Mouse (Mus musculus) ovary, postnatal 10 days (tissue): ENCODE measurements around the gene Dhrs9.
"Not testable (repeated sequence)": the region's sequence is repeated elsewhere in the genome, so short reads cannot be mapped to it uniquely, and the experiment has no call there.

ENCODE experiments used
- DNase-seq: peaks from one replicate; pipeline ENCODE4 v3.0.0; 2022; ENCODE audit warnings: low spot score

Dhrs9 gene

DNA sequence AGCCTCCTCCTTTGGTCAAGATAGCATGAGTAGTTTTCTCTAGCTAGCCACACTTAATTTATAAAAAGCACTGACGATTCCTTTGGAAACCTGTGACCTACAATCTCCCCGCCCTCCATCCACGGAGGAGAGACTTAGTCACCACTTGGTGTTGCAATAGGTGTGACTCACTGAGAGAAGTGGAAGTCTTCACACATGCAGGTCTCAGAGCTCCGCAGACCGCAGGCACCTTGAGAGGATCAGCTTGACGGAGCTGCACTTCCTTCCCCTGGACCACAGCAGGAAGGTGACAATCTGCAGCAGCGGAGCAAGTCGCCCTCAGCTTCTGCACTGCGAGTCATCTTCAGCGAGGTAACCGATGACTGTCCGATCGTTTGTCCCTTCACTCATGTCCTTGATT lies at the start of gene Dhrs9:
TSS of gene Dhrs9 (plus strand) at position 165 of the 400 bp plus-strand sequence.
- no peak for DNase-seq

DNA sequence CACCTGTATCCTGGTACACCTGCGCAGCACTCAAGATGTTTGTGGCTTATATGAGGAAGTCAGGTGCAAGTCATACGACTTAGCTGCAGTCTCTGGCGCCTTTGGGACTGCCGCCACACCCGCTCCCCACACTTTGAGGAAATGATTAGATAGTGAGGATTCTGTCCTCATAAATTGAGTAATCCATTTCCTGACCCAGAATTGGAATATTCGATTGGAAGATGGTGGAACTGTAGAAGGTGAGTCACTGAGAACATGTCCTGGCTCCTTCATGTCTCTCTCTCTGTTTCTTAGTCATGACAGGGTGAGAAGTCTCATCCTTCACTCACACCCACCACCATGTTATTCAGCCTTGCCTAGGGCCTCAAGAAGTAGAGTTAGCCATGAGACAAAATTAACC lies 48.7 kb upstream of the Dhrs9 start:
- not testable (repeated sequence) for DNase-seq

DNA sequence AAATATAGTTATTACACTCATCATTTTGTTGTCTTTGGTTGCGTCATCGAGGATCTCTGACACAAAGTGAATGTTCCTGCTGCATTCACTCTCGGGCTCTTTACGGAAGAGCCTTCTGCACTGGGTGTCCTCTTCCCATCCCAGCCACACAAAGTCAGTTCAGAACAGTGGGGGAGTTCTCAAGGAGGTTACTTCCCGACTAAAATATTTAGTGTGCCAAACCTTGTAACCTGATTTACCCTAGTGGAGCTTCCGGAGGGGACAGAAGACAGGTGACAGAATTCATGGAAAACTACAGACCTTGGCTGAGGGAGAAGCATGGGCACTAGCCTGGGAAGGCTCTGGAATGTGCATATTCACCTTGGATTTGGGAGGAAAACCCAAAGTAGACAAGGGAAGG lies 38.7 kb upstream of the Dhrs9 start:
- DNase-seq = no peak

DNA sequence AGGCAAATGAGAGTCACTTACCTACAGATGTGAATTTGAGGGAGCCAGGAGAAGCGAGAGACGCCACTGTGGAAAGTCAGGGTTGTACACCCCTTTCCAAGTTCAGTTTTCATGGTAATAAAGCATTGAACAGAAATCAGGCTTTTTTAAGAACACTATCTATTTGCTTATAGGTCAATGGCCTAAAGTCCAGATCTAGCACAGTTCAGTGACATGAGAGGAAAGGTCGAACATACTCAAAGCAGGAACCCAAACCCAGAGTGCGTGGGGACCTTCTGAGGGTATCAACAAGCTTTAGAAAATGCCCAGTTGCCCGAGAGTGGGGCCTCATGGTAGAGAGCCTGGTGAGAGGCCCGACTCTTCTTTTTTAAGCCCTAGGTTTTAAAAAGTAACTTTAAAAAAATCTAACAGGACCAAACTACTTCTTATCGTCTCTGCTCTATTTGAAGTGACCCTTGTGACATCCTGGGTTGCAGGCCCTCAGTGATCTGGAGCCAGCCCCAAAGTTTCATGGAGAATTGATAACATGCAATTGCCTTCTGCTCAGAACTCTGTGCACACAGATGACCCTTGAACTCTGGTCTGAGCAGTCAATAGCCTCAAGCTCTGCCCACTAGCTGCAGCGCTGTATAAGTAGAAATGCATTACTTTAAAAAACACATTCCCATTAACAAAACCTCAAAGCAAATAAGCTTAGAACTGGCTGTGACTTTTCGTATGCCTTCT lies 37.6 kb upstream of the Dhrs9 start, which contains the start of gene Abcb11:
TSS of gene Abcb11 (minus strand) at position 121 of the 726 bp plus-strand sequence.
- DNase-seq = no peak

DNA sequence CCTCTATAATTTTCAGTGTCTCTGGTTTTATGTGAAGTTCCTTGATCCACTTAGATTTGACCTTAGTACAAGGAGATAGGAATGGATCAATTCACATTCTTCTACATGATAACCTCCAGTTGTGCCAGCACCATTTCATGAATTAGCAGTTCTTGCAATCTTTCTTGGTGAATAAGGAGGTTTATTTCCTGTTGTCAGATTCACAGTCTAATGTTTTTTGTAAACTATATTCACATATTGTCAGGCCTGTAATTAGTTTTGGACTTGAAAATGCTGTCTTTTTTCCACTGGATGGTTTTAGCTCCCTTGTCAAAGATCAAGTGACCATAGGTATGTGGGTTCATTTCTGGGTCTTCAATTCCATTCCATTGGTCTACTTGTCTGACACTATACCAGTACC lies 24.8 kb upstream of the Dhrs9 start:
- not testable (repeated sequence) for DNase-seq

DNA sequence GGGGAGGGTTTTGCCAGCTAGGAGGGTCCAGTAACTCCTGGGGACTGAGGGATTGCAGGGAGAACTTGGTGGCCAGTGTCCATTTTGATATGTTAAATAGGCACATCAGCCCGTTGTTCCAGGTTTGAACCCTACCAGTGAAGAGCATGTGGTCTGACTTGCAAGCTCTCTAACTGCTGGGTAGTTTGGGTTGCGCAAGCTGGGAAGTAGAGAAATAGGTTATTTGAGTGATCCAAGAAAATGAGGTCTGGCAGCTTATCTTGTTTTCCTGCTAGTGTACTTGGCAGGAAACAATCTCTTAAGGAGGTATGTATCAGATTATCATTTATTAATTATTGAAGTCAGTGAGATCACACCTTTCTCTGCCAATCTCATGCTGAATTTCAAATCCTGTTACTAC lies 15.4 kb upstream of the Dhrs9 start:
- DNase-seq = no peak

DNA sequence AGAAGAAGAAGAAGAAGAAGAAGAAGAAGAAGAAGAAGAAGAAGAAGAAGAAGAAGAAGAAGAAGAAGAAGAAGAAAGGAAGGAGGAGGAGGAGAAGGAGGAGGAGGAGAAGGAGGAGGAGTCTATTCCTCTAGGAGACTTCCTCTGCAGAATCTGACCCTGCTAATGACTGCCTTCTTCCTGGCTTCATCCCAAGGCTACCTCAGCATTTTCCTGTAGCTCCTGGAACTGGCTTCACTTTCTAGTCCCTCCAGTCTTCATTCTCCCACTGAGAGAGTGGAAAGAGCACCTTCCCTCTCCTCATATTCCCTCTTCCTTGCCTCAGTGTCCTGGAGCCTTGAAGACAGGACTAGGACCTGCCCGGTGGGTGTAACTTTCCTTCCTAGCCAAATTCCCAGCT lies 15.0 kb upstream of the Dhrs9 start:
- DNase-seq = no peak

DNA sequence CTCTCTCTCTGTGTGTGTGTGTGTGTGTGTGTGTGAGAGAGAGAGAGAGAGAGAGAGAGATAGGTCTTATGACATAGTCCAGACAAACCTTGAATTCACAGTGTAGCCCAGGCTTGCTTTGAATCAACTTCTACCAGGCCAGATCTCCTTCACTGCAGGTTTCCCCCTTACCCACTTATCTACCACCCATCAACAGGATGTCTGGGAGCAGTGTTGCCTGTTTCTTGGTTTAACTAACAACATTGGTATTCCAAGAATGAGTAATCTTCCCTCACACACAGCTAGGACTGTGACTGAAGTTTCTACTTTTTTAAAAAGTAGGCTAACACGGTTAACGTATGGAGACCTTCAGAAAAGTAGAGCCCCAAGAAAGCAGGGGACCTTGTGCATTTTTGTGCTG lies 3.5 kb upstream of the Dhrs9 start:
- no peak for DNase-seq

DNA sequence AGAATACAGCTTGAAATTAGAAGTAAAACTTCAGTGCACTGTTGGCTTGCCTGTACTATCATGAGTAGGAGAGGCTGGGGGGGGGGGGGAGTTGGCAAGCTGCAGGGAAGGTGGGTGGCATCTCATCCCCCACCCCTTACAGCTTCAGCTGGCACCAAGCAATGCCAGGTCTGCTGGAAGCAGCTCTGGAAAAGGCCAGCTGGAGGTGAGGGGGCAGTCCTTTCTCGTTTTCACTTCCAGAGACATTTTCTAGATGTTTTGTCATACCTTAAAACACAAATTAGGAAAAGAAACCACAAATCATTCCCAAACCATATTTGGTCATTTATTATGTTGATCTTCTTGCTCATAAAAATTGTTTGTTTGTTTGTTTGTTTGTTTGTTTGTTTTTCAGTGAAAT lies 444 bp upstream of the Dhrs9 start:
- DNase-seq = no peak

DNA sequence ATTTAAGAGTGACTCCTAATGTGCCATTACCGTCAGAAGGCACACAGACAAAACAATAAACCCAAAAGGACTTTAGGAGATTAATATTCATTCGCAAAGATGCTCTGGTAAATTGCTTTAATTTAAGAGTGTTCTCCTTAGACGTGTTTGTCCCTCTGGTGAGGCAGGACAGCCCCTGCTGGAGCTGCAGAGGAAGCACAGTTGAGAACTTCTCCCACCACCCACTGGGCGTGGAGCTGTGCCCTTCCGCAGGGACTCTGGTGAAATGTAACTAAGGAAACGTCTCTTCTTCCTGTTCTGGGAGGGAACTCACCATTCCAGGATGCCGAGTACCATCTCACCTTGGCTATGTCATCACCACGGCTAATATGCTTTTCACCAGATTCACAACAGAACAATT lies 1.5 kb downstream of the Dhrs9 start:
- no peak for DNase-seq

DNA sequence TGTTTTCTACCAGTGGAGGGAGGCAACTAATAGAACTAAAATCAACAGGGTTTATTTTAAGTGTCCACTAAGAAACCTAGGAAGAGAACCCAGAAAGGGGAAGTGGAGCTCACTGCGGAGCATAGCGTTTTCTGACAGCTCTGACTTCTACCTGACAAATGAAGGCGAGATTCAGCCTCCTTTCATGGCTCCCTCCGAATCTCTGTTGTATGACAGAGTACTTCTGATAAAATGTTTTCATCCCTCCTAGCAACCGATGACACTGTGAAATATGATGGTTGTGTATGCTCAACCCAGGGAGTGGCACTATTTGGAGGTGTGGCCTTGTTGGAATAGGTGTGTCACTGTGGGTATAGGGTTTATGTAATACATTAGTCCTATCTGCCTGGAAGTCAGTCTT lies 2.6 kb downstream of the Dhrs9 start:
- DNase-seq = no peak

DNA sequence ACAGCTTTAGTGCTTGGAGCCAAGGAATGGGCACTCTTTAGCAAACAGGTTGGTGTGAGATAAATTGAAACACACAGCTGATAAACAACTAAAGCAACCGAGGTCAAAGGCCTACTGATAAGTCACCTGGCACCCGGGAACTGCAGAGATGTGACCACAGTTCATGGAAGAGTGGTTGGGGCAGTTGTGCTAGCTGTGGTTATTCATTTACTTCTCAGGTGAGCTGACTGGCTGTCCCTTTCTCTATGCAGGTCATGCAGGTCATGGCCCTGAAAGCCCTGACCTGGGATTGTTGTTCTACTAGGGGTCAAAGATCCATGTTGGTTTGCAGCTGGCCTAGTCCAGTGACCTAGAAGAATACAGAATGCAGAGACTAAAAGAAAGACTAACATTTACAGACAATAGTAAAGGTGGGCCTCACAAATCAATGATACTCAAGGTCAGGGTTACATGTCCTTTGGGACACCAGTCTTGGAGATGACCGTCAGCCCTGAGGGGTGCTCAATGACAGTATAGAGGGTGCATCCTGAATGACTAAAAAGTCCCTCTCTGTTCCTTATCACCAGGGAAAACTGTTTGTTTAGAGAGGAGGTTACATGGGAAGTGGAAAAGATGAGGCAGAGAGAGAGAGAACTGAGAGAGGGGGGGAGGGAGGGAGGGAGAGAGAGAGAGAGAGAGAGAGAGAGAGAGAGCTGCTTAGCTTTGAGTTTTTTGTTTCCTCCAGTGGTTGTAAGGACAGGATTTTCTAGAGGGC lies 6.0 kb downstream of the Dhrs9 start:
- no peak for DNase-seq

DNA sequence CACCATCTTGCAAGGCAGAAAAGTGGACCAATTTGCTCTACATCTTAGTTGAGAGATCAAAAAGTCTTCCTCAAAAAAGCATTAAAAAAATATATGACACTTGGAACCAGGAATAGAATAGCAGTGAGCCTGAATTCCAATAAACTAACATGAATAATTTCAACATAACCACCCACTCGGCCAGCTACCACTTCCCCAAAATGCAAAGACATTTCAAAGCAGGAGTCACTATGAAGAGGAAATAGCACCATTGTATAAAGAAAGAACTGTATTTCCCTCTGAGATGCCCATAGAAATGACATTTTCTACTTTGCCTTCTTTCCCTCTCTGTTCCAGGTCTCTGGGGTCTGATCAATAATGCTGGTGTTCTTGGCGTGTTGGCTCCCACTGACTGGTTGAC lies 13.7 kb downstream of the Dhrs9 start:
- no peak for DNase-seq

DNA sequence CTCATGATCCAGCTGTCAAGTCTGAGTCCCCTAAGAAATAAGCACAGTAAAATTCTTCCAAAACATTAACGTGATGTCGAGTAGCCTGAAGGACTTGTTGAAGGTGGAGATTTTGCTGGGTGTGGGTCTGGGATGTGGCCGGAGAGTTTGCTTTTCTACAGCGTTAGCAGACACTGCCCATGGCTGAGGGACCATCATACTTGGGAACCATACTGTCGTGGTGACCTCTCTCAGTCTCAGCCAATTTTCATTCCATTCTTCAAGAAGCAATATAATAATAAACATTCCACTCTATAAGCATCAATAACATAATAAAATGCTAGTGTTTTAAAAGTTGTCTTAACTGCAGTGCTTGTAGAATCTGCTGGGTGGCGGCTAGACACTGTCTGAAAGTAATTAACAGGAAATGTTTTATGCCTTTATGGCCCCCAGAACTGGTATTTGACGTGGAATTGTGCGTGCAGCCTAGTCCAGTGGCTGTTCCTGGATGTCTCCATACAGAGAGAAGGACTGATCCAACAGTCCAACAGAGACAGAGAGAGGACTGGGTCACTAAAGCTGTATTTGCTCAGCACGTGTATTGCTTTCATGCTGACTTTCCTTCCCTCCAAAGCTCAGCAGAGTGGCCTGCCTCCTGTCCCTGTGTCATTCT lies 15.5 kb downstream of the Dhrs9 start:
- DNase-seq = no peak

DNA sequence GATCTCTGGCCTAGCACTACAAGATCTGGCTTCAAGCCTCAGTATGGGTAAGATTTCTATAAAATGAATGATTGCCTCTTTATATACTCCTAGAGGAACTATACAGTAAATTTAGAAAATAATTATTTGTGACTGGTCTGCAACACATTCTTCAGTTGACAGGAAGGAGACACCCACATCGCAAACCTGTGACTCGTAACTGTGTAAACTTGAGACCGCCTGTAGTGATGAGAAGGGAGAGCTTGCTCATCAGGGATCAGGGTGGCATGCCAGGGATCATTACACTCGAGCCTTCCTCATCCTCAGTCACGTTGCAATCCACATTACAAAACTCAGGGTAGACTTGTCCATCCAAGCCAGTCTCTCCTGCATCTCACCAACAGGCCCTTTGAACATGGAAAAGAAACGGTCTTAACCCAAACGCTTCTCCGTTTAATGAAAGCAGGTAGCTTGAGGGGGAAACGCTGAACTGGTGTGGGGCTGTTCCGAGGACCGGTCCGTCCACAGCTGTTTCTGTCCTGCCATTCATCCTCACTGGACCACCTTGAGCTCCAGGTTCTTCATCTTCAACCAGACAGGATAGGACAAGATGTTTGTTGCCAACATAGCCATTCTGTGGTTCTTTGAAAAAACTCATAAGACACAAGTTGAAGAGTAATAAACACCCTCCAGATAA lies 16.7 kb downstream of the Dhrs9 start:
- no peak for DNase-seq

DNA sequence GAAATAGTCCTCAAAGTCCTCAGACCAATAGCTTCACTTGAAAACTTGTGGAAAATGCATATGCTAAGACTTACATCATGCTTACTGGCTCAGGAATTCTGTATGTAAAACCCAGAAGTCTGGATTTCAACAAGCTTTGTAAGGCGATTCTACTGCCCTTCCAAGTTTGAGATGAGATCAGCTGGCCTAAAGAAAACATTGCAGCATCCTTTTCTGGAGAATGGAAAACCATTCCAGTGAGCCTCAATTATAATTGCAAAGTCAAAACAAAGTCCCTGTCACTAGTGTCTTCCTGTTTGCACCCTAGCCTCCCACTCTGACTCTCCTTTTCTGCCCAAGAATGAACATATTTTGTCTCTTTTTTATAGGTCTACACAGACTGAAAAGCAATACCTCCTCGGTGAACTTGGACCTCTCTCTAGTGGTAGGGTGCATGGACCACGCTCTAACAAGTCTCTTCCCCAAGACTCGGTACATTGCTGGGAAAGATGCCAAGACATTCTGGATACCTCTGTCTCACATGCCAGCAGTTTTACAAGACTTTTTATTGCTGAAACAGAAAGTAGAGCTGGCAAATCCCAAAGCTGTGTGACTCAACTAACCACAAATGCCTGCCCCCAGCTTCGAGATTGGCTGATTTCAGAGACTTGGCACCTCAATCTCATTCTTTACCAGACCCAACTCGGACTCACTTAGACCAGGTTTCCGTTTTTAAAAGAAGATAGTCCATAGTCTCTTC lies 20.8 kb downstream of the Dhrs9 start:
- no peak for DNase-seq

DNA sequence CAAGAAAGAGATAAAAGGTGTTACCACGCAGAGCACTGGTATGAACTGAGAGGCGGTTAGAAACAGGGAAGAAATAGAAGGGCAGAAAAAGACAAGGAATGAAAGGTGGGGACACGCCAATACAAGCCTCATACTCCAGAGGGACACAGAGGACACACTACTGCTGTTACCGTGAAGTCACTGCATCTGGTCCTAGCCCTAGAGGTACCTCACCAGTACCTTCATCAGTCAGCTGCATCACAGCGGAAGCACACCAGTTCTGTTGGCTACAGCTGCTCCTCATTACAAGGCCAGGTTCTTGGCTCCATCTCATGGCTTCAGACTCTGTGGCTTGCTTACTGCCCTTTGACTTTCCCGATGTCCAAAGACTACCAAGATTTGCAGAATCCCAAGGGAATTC lies 21.6 kb downstream of the Dhrs9 start:
- DNase-seq = no peak

DNA sequence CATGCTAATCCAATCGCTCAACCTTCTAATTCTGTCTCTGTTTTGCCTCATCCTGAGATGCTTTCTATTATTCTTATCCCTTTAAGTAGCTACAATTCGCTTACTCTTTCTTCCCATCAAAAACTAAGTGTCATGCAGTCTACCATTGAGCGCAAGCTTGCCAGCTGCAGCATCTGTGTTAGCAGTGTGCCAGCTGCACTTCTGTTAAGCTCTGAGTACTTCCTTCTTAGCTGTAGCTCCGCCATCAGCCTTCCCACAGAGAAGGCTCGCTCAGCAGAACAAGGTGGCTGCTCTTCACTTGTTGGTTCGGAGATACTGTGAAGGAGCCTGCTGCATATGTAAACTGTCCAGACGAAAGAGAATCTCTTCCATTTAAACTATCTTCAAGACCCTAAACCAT lies 22.1 kb downstream of the Dhrs9 start:
- DNase-seq = no peak

DNA sequence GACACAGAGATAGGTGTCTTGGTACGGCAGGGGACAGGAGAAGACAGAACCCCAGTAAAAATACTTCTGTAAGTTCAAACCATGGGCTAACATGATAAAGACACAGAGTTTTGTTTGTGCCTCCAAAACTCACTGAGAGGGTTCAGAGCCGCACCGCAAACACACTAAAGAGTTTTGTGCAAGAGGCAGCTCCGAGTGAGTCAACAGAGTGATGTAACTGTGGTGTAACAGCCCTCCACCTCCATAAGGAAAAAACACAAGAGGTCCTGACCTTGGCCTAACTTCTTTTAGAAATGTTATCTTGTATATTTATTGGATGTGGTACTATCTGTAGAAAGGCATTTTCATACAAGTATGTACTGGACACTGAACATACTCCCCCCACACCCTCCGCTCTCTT lies 25.4 kb downstream of the Dhrs9 start:
- DNase-seq = no peak

DNA sequence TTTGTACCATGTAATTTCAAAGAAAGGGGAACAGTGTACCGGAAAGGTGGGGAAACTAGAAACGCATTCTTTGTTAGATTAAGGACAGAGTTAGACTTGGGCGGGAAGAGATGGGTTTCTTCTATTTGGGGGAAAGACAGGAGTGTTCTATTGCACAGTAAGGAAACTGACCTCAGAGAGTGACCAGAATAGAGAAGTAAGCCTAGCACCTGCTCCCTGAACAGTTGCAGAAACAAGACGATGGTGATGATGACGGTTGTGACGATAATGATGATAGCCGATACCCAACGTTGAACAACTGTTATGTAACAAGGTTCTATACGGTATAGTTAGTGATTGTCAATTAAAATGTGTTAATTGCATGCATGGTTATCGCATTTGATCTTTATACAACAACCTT lies 34.3 kb downstream of the Dhrs9 start:
- DNase-seq = no peak

DNA sequence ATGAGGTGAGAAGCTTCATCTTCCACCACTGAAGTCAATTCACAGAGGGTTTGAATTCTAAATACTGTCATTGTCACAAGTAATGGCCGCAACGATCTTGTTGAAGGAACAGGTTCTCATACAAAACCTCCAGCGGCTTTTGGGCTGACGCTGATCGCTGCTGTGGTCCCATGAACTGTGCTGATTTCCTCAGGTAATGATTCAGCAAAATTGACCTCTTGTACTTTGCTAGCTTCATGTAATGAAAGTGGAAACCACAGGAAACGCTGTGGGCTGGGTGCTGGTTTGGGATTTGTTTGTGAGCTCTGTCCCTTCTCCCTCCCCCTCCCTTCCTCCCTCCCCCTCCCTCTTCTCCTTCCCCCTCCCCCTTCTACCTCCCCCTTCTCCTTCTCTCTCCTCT lies 34.8 kb downstream of the Dhrs9 start:
- no peak for DNase-seq

DNA sequence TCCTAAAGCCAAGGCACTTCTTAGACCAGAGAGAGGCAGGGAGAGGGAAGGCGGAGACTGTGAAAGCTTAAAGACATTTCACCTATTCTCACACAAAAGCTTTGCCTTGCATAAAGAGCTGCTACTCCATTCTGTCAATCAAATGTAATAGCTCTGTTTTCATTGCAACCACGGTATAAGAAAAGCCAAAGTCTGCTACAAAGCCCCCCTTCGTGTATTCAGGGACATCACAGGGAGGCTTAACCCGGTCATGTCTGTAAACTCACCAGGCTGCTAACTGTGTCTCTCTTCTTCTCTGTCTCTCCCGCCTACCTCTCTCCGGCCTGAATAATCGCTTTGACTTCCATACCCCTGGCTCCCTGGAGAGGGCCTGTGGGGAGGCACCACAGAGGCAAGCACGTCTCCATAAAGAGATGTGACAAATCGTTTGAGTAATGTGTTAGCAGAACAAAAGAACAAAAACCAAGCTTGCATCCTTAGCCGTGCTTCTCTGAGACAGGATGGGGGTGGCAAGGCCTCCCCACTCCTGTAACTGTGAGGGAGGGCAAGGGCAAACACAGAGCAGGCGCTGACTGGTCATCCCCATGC lies 38.1 kb downstream of the Dhrs9 start:
- DNase-seq = no peak
